ENCODE assay signal across 10 mouse cellular contexts in the genomic region with DNA sequence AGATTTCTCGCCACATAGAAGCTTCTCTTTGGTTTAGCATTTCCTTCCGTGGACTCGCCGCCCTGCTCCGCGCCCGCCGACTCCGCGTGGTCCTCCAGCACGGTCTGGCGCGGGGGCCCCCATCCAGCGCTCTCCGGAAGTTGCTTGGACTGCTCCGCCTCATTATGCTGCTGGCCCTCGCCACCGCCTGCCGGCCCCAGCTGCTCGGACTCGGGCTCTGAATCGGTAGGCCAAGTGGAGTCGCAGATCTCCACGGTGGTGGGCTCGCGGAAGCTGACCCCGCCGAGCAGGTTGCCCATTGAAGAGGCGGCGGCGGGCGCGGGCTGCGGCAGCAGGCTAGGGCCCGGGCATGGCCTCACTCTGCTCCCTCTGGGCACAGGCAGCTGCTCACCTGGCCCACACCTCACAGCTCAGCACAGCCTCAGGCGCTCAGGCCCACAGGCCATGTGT. TPM values are rescaled to one million over a fixed set of nuclear protein-coding genes. Genes with fewer than 3 reads are reported as not detected.
DNase-seq lines count a peak whose midpoint lies in the region; ATAC-seq and TF ChIP-seq lines count a peak whose summit lies in the region.
"Had no signal": no experiment of that assay in that cellular context is flagged by ENCODE, and none has a peak within 500 bp of the region (broad histone marks: within the 10 kb centered on the region; RNA-seq: fewer than 3 reads in every experiment).

No protein-coding gene starts in this region.

- peak; percentile 97 for ATAC-seq in limb, embryonic 11.5 days (ENCODE audit: insufficient number of reproducible peaks, low FRiP score, low TSS enrichment, low read depth)
- ATAC-seq in midbrain, postnatal 0 days (ENCODE audit: low FRiP score): peak; percentile 98

- no peak overlapping the region for H3K27ac ChIP-seq in limb, embryonic 11.5 days (replicated peaks; ENCODE audit: low read depth, low read length)
- no peak overlapping the region for H3K27ac ChIP-seq in midbrain, postnatal 0 days (ENCODE audit: low read depth, low read length)

- peak overlapping the region; percentile 65 for H3K9ac ChIP-seq in limb, embryonic 11.5 days (ENCODE audit: low read length)
- peak overlapping the region; percentile 66 for H3K9ac ChIP-seq in midbrain, postnatal 0 days (replicated peaks; ENCODE audit: low read length, poor library complexity, severe bottlenecking)

- DNase-seq in cerebellum, postnatal 10 days: peak; percentile 70 to 81
- DNase-seq in cerebellum, adult 8-10 months: no peak
- peak; percentile 17 for DNase-seq in CD4-positive helper T cell, adult 2 months (ENCODE audit: low read depth, low spot score)
- peak; percentile 73 for DNase-seq in embryo, embryonic 10.5 days (ENCODE audit: low spot score)
- DNase-seq in heart, postnatal 4 days: peak; percentile 20
- peak; percentile 82 for DNase-seq in limb, embryonic 11.5 days (ENCODE audit: low spot score)
- peak; percentile 59 for DNase-seq in midbrain, postnatal 0 days (ENCODE audit: low spot score)
- peak; percentile 46 for DNase-seq in testis, postnatal 10 days (ENCODE audit: low spot score)

- 3% methylated on average over 36 of the region's 36 CpGs for WGBS in limb, embryonic 11.5 days
- 4% methylated on average over 35 of the region's 36 CpGs for WGBS in midbrain, postnatal 0 days

- H3K9me3 ChIP-seq in limb, embryonic 11.5 days (ENCODE audit: control insufficient read depth, low read length): no peaks in the 10 kb centered on the region
- H3K9me3 ChIP-seq in midbrain, postnatal 0 days (ENCODE audit: low read length): no peaks in the 10 kb centered on the region

- TF ChIP-seq CTCF in midbrain, postnatal 0 days (IDR thresholded peaks at IDR 0.05): no peak

- H3K4me1 ChIP-seq in limb, embryonic 11.5 days (ENCODE audit: control insufficient read depth, insufficient read depth, low read length): no peaks in the 10 kb centered on the region
- H3K4me1 ChIP-seq in midbrain, postnatal 0 days (ENCODE audit: insufficient read depth, low read length): no peaks in the 10 kb centered on the region

- H3K4me2 ChIP-seq in limb, embryonic 11.5 days (ENCODE audit: low read depth, severe bottlenecking): peak overlapping the region; percentile 66
- H3K4me2 ChIP-seq in midbrain, postnatal 0 days (ENCODE audit: low read depth, low read length, poor library complexity, severe bottlenecking): peak overlapping the region; percentile 64

- no peaks in the 10 kb centered on the region for H3K27me3 ChIP-seq in limb, embryonic 11.5 days (ENCODE audit: control insufficient read depth, insufficient read depth, low read length)
- no peaks in the 10 kb centered on the region for H3K27me3 ChIP-seq in midbrain, postnatal 0 days (ENCODE audit: insufficient read depth, low read length)

- H3K4me3 ChIP-seq in limb, embryonic 11.5 days (ENCODE audit: low read depth, low read length): peak overlapping the region; percentile 32
- H3K4me3 ChIP-seq in midbrain, postnatal 0 days (ENCODE audit: low read depth, low read length): peak overlapping the region; percentile 50

- H3K36me3 ChIP-seq in limb, embryonic 11.5 days (ENCODE audit: control insufficient read depth, insufficient read depth, low read length): no peaks in the 10 kb centered on the region
- H3K36me3 ChIP-seq in midbrain, postnatal 0 days (ENCODE audit: insufficient read depth, low read length): no peaks in the 10 kb centered on the region

RNA-seq across cellular contexts. Expression of a gene that starts 14.5 kb away (rescaled TPM):
- not detected for total RNA-seq in heart, postnatal 4 days (2021)
- not detected in 2 replicates for polyA plus RNA-seq in limb, embryonic 11.5 days (2014; fragmentation: Nextera tagmentation; extraction: Ambion mirVana)
- 0.09 and 0.33 TPM in 2 replicates for total RNA-seq in midbrain, postnatal 0 days (2014; rRNA removed)
- 0.04 TPM in 1 of 2 replicates, not detected in the other for polyA plus RNA-seq in midbrain, postnatal 0 days (2015; fragmentation: Nextera tagmentation; extraction: Ambion mirVana)
- total RNA-seq: heart, adult 18-20 months had no signal
- polyA plus RNA-seq: C2C12 had no signal

RNA-seq across cellular contexts. Expression of a gene that starts 26.9 kb away (rescaled TPM):
- total RNA-seq in heart, postnatal 4 days (2021): not detected
- polyA plus RNA-seq in limb, embryonic 11.5 days (2014; fragmentation: Nextera tagmentation; extraction: Ambion mirVana): not detected in 2 replicates
- total RNA-seq in midbrain, postnatal 0 days (2014; rRNA removed): 0.44 and 0.85 TPM in 2 replicates
- polyA plus RNA-seq in midbrain, postnatal 0 days (2015; fragmentation: Nextera tagmentation; extraction: Ambion mirVana): 0.06 and 0.10 TPM in 2 replicates
- total RNA-seq: heart, adult 18-20 months had no signal
- polyA plus RNA-seq: C2C12 had no signal

RNA-seq across cellular contexts. Expression of a gene that starts 40.8 kb away (rescaled TPM):
- total RNA-seq in heart, postnatal 4 days (2021): not detected
- not detected in 2 replicates for polyA plus RNA-seq in limb, embryonic 11.5 days (2014; fragmentation: Nextera tagmentation; extraction: Ambion mirVana)
- 0.16 and 0.47 TPM in 2 replicates for total RNA-seq in midbrain, postnatal 0 days (2014; rRNA removed)
- polyA plus RNA-seq in midbrain, postnatal 0 days (2015; fragmentation: Nextera tagmentation; extraction: Ambion mirVana): 0.02 and 0.04 TPM in 2 replicates
- total RNA-seq: heart, adult 18-20 months had no signal
- polyA plus RNA-seq: C2C12 had no signal
